Mouse (Mus musculus) hindbrain, postnatal 0 days (tissue): ENCODE results near the gene Csrnp3. TPM values are rescaled to one million over a fixed set of nuclear protein-coding genes. Genes with fewer than 3 reads are reported as not detected.
"Not testable (repeated sequence)": the region's sequence is repeated elsewhere in the genome, so short reads cannot be mapped to it uniquely, and the experiment has no call there.

Experiments
- ATAC-seq: fragments of 200-750 bp; cut with Nextera tagmentation; 2 replicates; pipeline ENCODE4 v1.8.0; 2017; ENCODE audit warnings: mild to moderate bottlenecking, moderate TSS enrichment, moderate library complexity
- DNase-seq: peaks from one replicate; pipeline ENCODE4 v3.0.0-alpha.2; 2015; ENCODE audit warnings: low spot score
- H3K27ac ChIP-seq: fragments of 300-500 bp; sonication (generic); 2 replicates; pipeline ENCODE4 v1.5.1; 2014; ENCODE audit warnings: mild to moderate bottlenecking
- H3K27me3 ChIP-seq: fragments of 300-500 bp; sonication (generic); 2 replicates; pipeline ENCODE4 v1.6.1; 2014; ENCODE audit warnings: low read length, mixed read lengths; ENCODE audit not compliant: insufficient read depth
- H3K36me3 ChIP-seq: fragments of 300-500 bp; sonication (generic); 2 replicates; pipeline ENCODE4 v1.6.1; 2014; ENCODE audit warnings: low read length, mixed read lengths; ENCODE audit not compliant: insufficient read depth
- H3K4me1 ChIP-seq: fragments of 300-500 bp; sonication (generic); 2 replicates; pipeline ENCODE4 v1.6.1; 2014; ENCODE audit warnings: antibody characterized with exemption, low read length, mixed read lengths; ENCODE audit not compliant: insufficient read depth
- H3K4me2 ChIP-seq: fragments of 300-500 bp; sonication (generic); 2 replicates; pipeline ENCODE4 v1.6.1; 2014; ENCODE audit warnings: low read depth, mild to moderate bottlenecking, low read length, moderate library complexity, mixed read lengths
- H3K4me3 ChIP-seq: fragments of 300-500 bp; sonication (generic); 2 replicates; pipeline ENCODE4 v1.5.1; 2014; ENCODE audit warnings: low read length
- H3K9ac ChIP-seq: fragments of 300-500 bp; sonication (generic); replicated peaks from 2 replicates; pipeline ENCODE4 v1.6.1; 2014; ENCODE audit warnings: mild to moderate bottlenecking, low read length, moderate library complexity, mixed read lengths
- H3K9me3 ChIP-seq: fragments of 300-500 bp; sonication (generic); 2 replicates; pipeline ENCODE4 v1.6.1; 2016; ENCODE audit warnings: low read length, mixed read lengths
- CTCF ChIP-seq: IDR thresholded peaks from 2 replicates; pipeline ENCODE4 v1.5.1; 2016; ENCODE audit warnings: antibody characterized with exemption, control low read depth, low read depth
- WGBS: fragments of 180-500 bp; shearing (Covaris S2); extraction: QIAGEN DNeasy Blood & Tissue Kit; methylation state at CpG from one replicate; pipeline ENCODE4 v1.1.7; 2014; 5-methylcytosine and 5-hydroxymethylcytosine counted together
- polyA plus RNA-seq: library from polyadenylated mRNA; unstranded; fragments of >200 nt; fragmentation: Nextera tagmentation; extraction: Ambion mirVana; gene quantifications from 2 replicates; pipeline ENCODE4 v1.2.1, GENCODE M21; 2015
- total RNA-seq: library from RNA; depleted of rRNA; stranded (reverse); fragments of >200 nt; gene quantifications from 2 replicates; pipeline ENCODE4 v1.2.3, GENCODE M21; 2014; rRNA removed

Gene Csrnp3
- 50.0 and 56.5 TPM in 2 replicates for total RNA-seq
- 32.6 and 35.5 TPM in 2 replicates for polyA plus RNA-seq

DNA sequence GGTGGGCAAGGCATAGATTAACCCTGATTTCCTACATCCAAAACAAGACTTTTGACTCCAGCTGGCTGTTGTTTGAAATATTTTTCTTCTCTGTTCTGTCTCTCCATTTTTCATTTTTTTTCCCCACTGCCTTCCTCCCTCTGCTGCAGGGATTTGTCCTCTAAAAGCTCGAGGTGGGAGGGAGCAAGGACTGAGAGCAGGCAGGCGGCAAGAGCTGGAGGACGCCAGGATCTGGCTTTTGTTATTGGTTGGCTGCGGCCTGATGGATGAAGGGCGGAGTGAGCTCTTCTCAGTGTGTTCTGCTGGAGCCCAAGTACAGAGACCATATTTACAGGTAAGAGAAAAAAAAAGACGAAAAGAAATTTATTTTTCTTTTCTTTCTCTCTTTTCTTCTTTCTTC lies at the start of gene Csrnp3:
Gene Csrnp3, plus strand, starts transcription at position 217 of the 400 bp plus-strand sequence.
- peak within 1 kb of the TSS; percentile 64 for H3K9ac ChIP-seq
- WGBS: 0% methylated on average over 6 of the region's 6 CpGs

DNA sequence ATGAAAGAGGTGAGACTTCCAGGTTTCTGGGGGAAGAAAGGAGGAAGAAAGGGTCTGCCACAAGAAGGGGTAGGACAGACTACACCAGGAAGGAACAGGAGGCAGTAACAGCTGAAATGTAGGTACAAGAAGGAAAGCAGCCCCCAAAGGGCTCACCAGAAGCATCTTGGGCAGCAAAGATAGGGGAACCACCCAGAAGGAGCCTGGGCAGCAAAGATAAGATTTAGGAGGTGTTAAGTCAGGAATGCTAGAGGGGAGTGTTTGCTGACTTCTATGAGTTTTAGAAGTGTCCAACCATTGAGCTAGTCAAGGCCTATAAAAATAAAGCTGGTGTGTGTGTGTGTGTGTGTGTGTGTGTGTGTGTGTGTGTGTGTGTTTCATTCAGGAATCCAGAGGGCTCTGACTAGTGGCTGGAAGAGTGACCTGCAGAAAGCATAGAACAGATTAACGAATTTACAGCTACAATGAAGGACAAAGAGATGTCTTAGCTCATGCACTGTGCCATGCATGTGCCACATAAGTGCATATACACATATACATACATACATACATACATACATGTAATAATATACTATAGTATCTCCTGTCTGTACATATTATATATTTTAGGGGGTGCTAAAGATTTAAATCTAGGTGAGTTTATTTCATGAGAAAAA lies 44.4 kb upstream of the Csrnp3 start:
- Histone ChIP-seq H3K36me3 (no peaks in the 10 kb centered on the region), H3K27me3 (no peaks in the 10 kb centered on the region), H3K9me3 (no peaks in the 10 kb centered on the region), H3K27ac (no peak overlapping the region), H3K4me3 (no peak overlapping the region), H3K4me1 (no peaks in the 10 kb centered on the region), H3K9ac (no peak overlapping the region), H3K4me2 (no peak overlapping the region)
- ATAC-seq: no peak
- no peak for TF ChIP-seq CTCF
- 81% methylated on average over 1 of the region's 1 CpGs for WGBS
- DNase-seq: no peak

More for the DNA sequence above, at the start of gene Csrnp3:
- peak; percentile 93 for ATAC-seq
- H3K9me3 ChIP-seq: no peaks in the 10 kb centered on the region
- H3K4me1 ChIP-seq: peaks cover 4% of the 10 kb centered on the region; the same call in 1 of the 2 replicates
- H3K27me3 ChIP-seq: no peaks in the 10 kb centered on the region
- TF ChIP-seq CTCF: no peak
- DNase-seq: peak; percentile 93
- H3K36me3 ChIP-seq: no peaks in the 10 kb centered on the region
- H3K4me3 ChIP-seq: peak within 1 kb of the TSS; percentile 55
- H3K27ac ChIP-seq: peak within 1 kb of the TSS; percentile 83
- H3K4me2 ChIP-seq: peak within 1 kb of the TSS; percentile 65

DNA sequence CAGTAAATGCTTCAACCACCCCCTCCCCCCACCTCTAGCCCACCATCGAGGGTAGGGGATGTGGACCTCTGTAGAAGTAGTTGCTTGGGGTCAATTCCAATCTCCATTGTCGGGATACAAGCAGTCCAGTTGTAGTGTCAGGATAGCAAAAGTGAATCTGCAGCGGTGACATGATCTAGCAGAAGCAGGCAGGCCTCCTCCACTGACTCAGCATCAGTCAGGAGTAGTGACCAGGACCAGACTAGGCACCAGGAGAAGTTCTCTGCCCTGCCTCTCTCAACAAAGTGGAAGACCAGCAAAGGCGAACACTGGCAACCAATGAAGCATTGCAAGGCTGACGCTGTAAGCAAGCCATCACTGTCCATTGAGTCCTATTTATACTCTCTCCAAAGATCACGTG lies 39.0 kb upstream of the Csrnp3 start:
- no peak for TF ChIP-seq CTCF
- no peak overlapping the region for H3K4me3 ChIP-seq
- no peaks in the 10 kb centered on the region for H3K9me3 ChIP-seq
- H3K36me3 ChIP-seq: no peaks in the 10 kb centered on the region
- DNase-seq (no peak), ATAC-seq (no peak)
- H3K27ac ChIP-seq: no peak overlapping the region
- H3K4me2 ChIP-seq: no peak overlapping the region
- 88% methylated on average over 6 of the region's 6 CpGs for WGBS
- H3K27me3 ChIP-seq: no peaks in the 10 kb centered on the region
- no peaks in the 10 kb centered on the region for H3K4me1 ChIP-seq
- no peak overlapping the region for H3K9ac ChIP-seq

DNA sequence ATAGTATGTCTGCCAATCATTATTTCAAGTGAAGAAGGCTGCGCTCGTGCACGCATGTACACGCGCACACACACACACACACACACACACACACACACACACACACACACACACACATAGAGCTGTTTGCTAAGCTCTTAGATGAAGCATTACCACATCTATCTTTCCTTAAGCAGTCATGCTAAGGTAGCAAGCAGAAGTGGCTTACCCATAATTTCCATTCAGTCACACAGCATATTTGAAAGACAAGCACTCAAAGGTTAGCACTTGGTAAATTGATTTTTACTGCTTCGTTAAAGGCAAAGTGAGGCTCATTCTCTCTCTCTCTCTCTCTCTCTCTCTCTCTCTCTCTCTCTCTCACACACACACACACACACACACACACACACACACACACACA lies 34.4 kb upstream of the Csrnp3 start:
- DNase-seq, H3K36me3 ChIP-seq, ATAC-seq, H3K9ac ChIP-seq, H3K4me1 ChIP-seq, H3K9me3 ChIP-seq, H3K4me3 ChIP-seq, H3K27ac ChIP-seq, H3K27me3 ChIP-seq, H3K4me2 ChIP-seq: not testable (repeated sequence)
- 90% methylated on average over 6 of the region's 6 CpGs for WGBS

DNA sequence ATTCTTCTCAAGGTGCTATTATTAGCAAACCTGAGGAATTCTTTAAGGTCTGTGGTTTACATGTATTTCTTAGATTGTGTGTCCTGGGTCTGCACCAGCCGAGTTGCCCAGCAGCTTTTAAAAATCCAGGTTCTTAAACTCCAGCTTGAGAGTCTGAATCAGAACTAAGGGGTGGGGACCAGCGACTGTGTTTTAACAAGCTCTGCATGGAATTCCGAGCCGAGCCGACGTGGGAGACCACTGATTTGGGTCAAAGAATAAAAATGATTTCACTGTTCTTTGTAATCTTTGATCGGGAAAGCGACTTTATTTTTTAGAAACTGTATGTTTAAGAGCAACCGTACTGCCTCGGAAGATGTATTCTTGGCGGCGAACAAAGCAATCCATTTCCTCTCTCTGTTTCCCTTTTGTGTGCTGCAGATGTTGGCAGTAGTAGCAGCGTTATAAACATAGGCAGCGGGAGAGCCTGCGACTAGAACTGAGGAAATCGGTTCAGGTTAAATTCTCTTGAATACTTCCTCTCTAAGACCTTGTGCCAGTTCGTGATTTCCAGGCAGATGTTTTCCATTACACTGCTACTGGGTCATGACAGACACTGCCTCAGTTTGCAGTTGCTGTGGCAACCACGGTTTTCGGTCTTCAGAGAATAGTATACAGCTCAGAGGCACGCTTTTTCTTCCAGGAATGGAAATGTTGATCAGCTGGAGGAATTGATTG lies 27.3 kb upstream of the Csrnp3 start:
- ATAC-seq: peak; percentile 87
- WGBS: 38% methylated on average over 20 of the region's 20 CpGs

DNA sequence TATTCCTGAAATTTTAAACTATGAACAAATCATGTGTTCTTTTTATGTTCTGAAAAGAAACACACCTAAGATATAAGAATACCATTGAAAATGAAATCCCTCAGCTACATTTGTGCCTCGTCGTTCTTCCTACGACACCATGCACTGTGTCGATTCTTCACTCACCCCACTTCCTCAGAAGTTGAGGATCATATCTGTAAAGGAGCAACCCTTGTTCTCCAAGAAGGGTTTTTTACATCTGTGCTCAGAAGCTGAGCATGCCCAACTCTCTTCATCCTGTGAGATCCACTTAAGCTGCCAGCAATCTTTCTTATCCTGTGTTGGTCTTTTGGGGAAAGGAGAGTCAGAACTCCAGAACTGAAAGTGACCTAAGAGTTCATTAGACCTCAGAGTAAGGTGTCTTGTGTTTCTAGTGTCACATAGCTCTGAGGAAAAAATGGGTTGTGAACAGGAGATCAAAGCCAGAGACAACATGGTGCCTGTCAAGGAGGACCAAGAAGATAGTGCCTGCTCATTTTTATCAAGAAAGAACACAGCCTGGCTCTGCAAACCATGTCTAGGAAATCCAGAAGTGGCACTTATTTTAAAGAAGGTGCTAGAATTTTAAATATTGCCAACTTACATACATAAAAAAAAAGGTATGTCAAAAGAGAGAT lies 25.3 kb upstream of the Csrnp3 start:
- no peak overlapping the region for H3K27ac ChIP-seq
- H3K9ac ChIP-seq: no peak overlapping the region
- no peaks in the 10 kb centered on the region for H3K36me3 ChIP-seq
- H3K27me3 ChIP-seq: no peaks in the 10 kb centered on the region
- no peak for DNase-seq
- no peaks in the 10 kb centered on the region for H3K9me3 ChIP-seq
- no peak overlapping the region for H3K4me3 ChIP-seq
- WGBS: 95% methylated on average over 4 of the region's 4 CpGs
- no peak overlapping the region for H3K4me2 ChIP-seq
- no peak for ATAC-seq
- H3K4me1 ChIP-seq: no peaks in the 10 kb centered on the region
- TF ChIP-seq CTCF: no peak

More for the DNA sequence above, 27.3 kb upstream of the Csrnp3 start:
- Histone ChIP-seq H3K27ac (peak overlapping the region; percentile 59; the same call in 1 of the 2 replicates), H3K9me3 (no peaks in the 10 kb centered on the region), H3K36me3 (no peaks in the 10 kb centered on the region), H3K9ac (peak overlapping the region; percentile 28; the same call in 1 of the 2 replicates), H3K4me3 (peak overlapping the region; percentile 26), H3K4me2 (peak overlapping the region; percentile 48), H3K4me1 (no peaks in the 10 kb centered on the region), H3K27me3 (no peaks in the 10 kb centered on the region)
- TF ChIP-seq CTCF: no peak
- DNase-seq: peak; percentile 78
